Mouse (Mus musculus): ENCODE results near the gene Ttc39b. TPM values are rescaled to one million over a fixed set of nuclear protein-coding genes. Genes with fewer than 3 reads are reported as not detected.

Gene Ttc39b
- total and polyA plus RNA-seq, 3 experiments, result 11.3 to 109 (median 21.1) TPM

- no peaks in the 10 kb centered on the region for H3K4me1 ChIP-seq (ENCODE audit: control insufficient read depth in 1 of 2, insufficient read depth in 2 of 2, low read length in 2 of 2)
- H3K9me3 ChIP-seq (replicated peaks; ENCODE audit: insufficient read depth, low read length), result no peaks in the 10 kb centered on the region
- TF ChIP-seq RAD21 (IDR thresholded peaks at IDR 0.05; ENCODE audit: low read depth, low read length) (no peak), GATA1 (IDR thresholded peaks at IDR 0.05; ENCODE audit: low read depth, low read length) (no peak)
- no peaks in the 10 kb centered on the region for H3K79me2 ChIP-seq (ENCODE audit: control insufficient read depth, insufficient read depth, low read length, poor library complexity)
- H3K9ac ChIP-seq (ENCODE audit: control insufficient read depth, low read depth, low read length, poor library complexity, severe bottlenecking), result no peak overlapping the region
- no peaks in the 10 kb centered on the region for H3K36me3 ChIP-seq (ENCODE audit: control insufficient read depth in 1 of 2, insufficient read depth in 2 of 2, low read length in 2 of 2)
- no peak overlapping the region for H3K4me3 ChIP-seq (ENCODE audit: control insufficient read depth in 1 of 2, insufficient read depth in 1 of 2, low read depth in 2 of 2, low read length in 2 of 2)
- no peak for DNase-seq (ENCODE audit: low read depth, low spot score)
- no peaks in the 10 kb centered on the region; a peak in 1 of 4 replicates for H3K27me3 ChIP-seq (ENCODE audit: control insufficient read depth in 1 of 2, insufficient read depth in 2 of 2, low read length in 2 of 2)
- H3K27ac ChIP-seq (ENCODE audit: control insufficient read depth, low read depth, low read length), result no peak overlapping the region
These were observed 141.6 kb downstream of the Ttc39b start for GRCm38 (mm10) chr4:83182178-83183068.

- Histone ChIP-seq H3K27ac (ENCODE audit: control insufficient read depth, low read depth, low read length) (no peak overlapping the region), H3K9me3 (replicated peaks; ENCODE audit: insufficient read depth, low read length) (no peaks in the 10 kb centered on the region), H3K79me2 (ENCODE audit: control insufficient read depth, insufficient read depth, low read length, poor library complexity) (no peaks in the 10 kb centered on the region), H3K27me3 (ENCODE audit: control insufficient read depth in 1 of 2, insufficient read depth in 2 of 2, low read length in 2 of 2) (no peaks in the 10 kb centered on the region; a peak in 1 of 4 replicates), H3K4me3 (ENCODE audit: control insufficient read depth in 1 of 2, insufficient read depth in 1 of 2, low read depth in 2 of 2, low read length in 2 of 2) (no peak overlapping the region), H3K36me3 (ENCODE audit: control insufficient read depth in 1 of 2, insufficient read depth in 2 of 2, low read length in 2 of 2) (no peaks in the 10 kb centered on the region), H3K4me1 (ENCODE audit: control insufficient read depth in 1 of 2, insufficient read depth in 2 of 2, low read length in 2 of 2) (no peaks in the 10 kb centered on the region), H3K9ac (ENCODE audit: control insufficient read depth, low read depth, low read length, poor library complexity, severe bottlenecking) (no peak overlapping the region)
- no peak for TF ChIP-seq HCFC1 (IDR thresholded peaks at IDR 0.05; ENCODE audit: low read depth, low read length)
- TF ChIP-seq RCOR1 (IDR thresholded peaks at IDR 0.05; ENCODE audit: low read depth, low read length), result no peak
- no peak for TF ChIP-seq MEF2A (IDR thresholded peaks at IDR 0.05; ENCODE audit: extremely low read depth, insufficient replicate concordance, low read depth, low read length, poor library complexity, severe bottlenecking)
- TF ChIP-seq MAX (IDR thresholded peaks at IDR 0.05; ENCODE audit: low read length), result no peak
- no peak for TF ChIP-seq CTCF (IDR thresholded peaks at IDR 0.05 in 2 of 3, conservative IDR thresholded peaks at IDR 0.05 in 1 of 3; ENCODE audit: control insufficient read depth in 1 of 3, insufficient read depth in 1 of 3, low read depth in 2 of 3, low read length in 3 of 3, poor library complexity in 1 of 3, severe bottlenecking in 1 of 3)
- no peak for TF ChIP-seq MAZ (IDR thresholded peaks at IDR 0.05; ENCODE audit: low read depth, low read length)
- no peak for TF ChIP-seq CHD2 (IDR thresholded peaks at IDR 0.05; ENCODE audit: low read length)
- TF ChIP-seq GATA1 (IDR thresholded peaks at IDR 0.05; ENCODE audit: low read depth, low read length), result no peak
- TF ChIP-seq KAT2A (conservative IDR thresholded peaks at IDR 0.05; ENCODE audit: low read depth, low read length), result no peak
- no peak for TF ChIP-seq SIN3A (IDR thresholded peaks at IDR 0.05; ENCODE audit: low read length)
- TF ChIP-seq MAFK (IDR thresholded peaks at IDR 0.05; ENCODE audit: borderline replicate concordance, low read depth, low read length), result no peak
- no peak for DNase-seq (ENCODE audit: low read depth, low spot score)
These were observed 146.6 kb downstream of the Ttc39b start for GRCm38 (mm10) chr4:83177471-83177870.

GRCm38 (mm10) chr4:83174946-83175345 is 149.1 kb downstream of the Ttc39b start:
- H3K27ac ChIP-seq (ENCODE audit: control insufficient read depth, low read depth, low read length), result no peak overlapping the region
- no peak for TF ChIP-seq TCF12 (IDR thresholded peaks at IDR 0.05; ENCODE audit: low read depth, low read length)
- no peak for TF ChIP-seq ZNF384 (IDR thresholded peaks at IDR 0.05; ENCODE audit: low read depth, low read length)
- TF ChIP-seq MAZ (IDR thresholded peaks at IDR 0.05; ENCODE audit: low read depth, low read length), result no peak
- no peak for TF ChIP-seq KAT2A (conservative IDR thresholded peaks at IDR 0.05; ENCODE audit: low read depth, low read length)
- no peak for TF ChIP-seq MXI1 (IDR thresholded peaks at IDR 0.05; ENCODE audit: low read depth, low read length)
- TF ChIP-seq MYB (IDR thresholded peaks at IDR 0.05; ENCODE audit: low read depth, low read length), result no peak
- TF ChIP-seq JUND (IDR thresholded peaks at IDR 0.05; ENCODE audit: low read depth, low read length), result no peak
- TF ChIP-seq TBP (IDR thresholded peaks at IDR 0.05; ENCODE audit: low read depth, low read length), result no peak
- no peaks in the 10 kb centered on the region for H3K36me3 ChIP-seq (ENCODE audit: control insufficient read depth in 1 of 2, insufficient read depth in 2 of 2, low read length in 2 of 2)
- no peaks in the 10 kb centered on the region for H3K27me3 ChIP-seq (ENCODE audit: control insufficient read depth in 1 of 2, insufficient read depth in 2 of 2, low read length in 2 of 2)
- no peak overlapping the region for H3K4me3 ChIP-seq (ENCODE audit: control insufficient read depth in 1 of 2, insufficient read depth in 1 of 2, low read depth in 2 of 2, low read length in 2 of 2)
- no peaks in the 10 kb centered on the region for H3K9me3 ChIP-seq (replicated peaks; ENCODE audit: insufficient read depth, low read length)
- no peaks in the 10 kb centered on the region for H3K79me2 ChIP-seq (ENCODE audit: control insufficient read depth, insufficient read depth, low read length, poor library complexity)
- H3K9ac ChIP-seq (ENCODE audit: control insufficient read depth, low read depth, low read length, poor library complexity, severe bottlenecking), result no peak overlapping the region
- H3K4me1 ChIP-seq (ENCODE audit: control insufficient read depth in 1 of 2, insufficient read depth in 2 of 2, low read length in 2 of 2), result no peaks in the 10 kb centered on the region
- no peak for DNase-seq (ENCODE audit: low read depth, low spot score)
